Mouse (Mus musculus): ENCODE data around the gene Slc5a2.

GRCm38 (mm10) chr7:128297291-128297616 lies 31.8 kb downstream of the Slc5a2 start:
- TF ChIP-seq CTCF (IDR thresholded peaks at IDR 0.05; ENCODE audit: extremely low read depth, insufficient read depth, low read length), result no peak
- no peak for TF ChIP-seq POLR2A (IDR thresholded peaks at IDR 0.05; ENCODE audit: extremely low read depth, insufficient read depth, low read length)

Measured in cortical plate, adult 2 months (tissue).